Mouse (Mus musculus): ENCODE measurements around the gene Fbxw9. TPM values are rescaled to one million over a fixed set of nuclear protein-coding genes. Genes with fewer than 3 reads are reported as not detected.
A peak's percentile ranks its signal among the peaks of the same experiment; 100 is the strongest.

The Fbxw9 gene
- total and polyA plus RNA-seq, 3 experiments = 10.6 to 13.9 TPM; not detected in 1

DNA sequence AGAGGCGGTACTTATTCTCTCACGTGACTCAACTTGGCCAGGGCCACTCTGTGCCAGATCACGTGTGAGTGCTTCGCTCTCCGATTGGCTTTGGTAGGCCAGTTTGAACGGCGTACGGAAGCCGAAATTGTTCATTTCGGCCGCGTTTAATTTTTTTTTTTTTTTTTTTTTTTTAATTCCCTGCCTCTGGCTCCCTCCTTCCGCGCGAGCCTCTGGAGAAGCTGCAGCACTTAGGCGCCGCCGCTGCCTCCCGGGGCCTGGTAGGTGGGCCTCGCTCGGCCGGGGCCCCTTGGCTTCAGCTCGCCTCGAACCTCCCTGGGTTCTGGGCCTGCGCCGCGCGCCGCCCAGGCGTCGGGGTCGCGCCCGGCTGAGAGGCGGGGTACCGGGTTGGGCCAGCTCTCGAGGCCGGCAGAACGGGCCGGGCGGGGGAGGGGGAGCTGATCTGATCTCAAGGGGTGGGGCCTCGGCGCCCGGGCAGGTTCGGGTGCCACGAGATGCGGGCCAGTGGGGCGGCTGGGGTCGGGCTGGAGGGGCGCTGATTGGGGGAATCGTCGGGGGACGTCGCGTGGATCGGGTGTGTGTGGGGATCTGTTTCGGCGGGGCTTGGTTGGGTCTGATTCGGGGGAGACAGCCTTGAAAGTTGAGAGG lies 23.0 kb upstream of the Fbxw9 start, which contains the start of gene Tnpo2:
Gene Tnpo2 (plus strand): TSS at position 198 of the 648 bp plus-strand sequence.
- peak within 1 kb of the TSS; percentile 98 for H3K27ac ChIP-seq (ENCODE audit: control insufficient read depth, low read depth, low read length)
- peak within 1 kb of the TSS; percentile 86 to 88 for H3K4me3 ChIP-seq (ENCODE audit: control insufficient read depth in 1 of 2, insufficient read depth in 1 of 2, low read depth in 2 of 2, low read length in 2 of 2)
- H3K36me3 ChIP-seq (ENCODE audit: control insufficient read depth in 1 of 2, insufficient read depth in 2 of 2, low read length in 2 of 2) = peaks cover 13 to 35% of the 10 kb centered on the region in 2 experiments
- no peaks in the 10 kb centered on the region for H3K9me3 ChIP-seq (replicated peaks; ENCODE audit: insufficient read depth, low read length)
- H3K27me3 ChIP-seq (ENCODE audit: control insufficient read depth in 1 of 2, insufficient read depth in 2 of 2, low read length in 2 of 2) = no peaks in the 10 kb centered on the region
- H3K4me1 ChIP-seq (ENCODE audit: control insufficient read depth in 1 of 2, insufficient read depth in 2 of 2, low read length in 2 of 2) = peaks cover 3 to 15% of the 10 kb centered on the region in 2 experiments
- H3K79me2 ChIP-seq (ENCODE audit: control insufficient read depth, insufficient read depth, low read length, poor library complexity) = peaks cover 52% of the 10 kb centered on the region
- peak within 1 kb of the TSS; percentile 99 for H3K9ac ChIP-seq (ENCODE audit: control insufficient read depth, low read depth, low read length, poor library complexity, severe bottlenecking)
- peak; percentile 99 for DNase-seq (ENCODE audit: low read depth, low spot score)
- TF ChIP-seq JUND (IDR thresholded peaks at IDR 0.05; ENCODE audit: low read depth, low read length) (no peak), MAZ (IDR thresholded peaks at IDR 0.05; ENCODE audit: low read depth, low read length) (no peak), CTCF (IDR thresholded peaks at IDR 0.05 in 2 of 3, conservative IDR thresholded peaks at IDR 0.05 in 1 of 3; ENCODE audit: control insufficient read depth in 1 of 3, insufficient read depth in 1 of 3, low read depth in 2 of 3, low read length in 3 of 3, poor library complexity in 1 of 3, severe bottlenecking in 1 of 3) (no peak), TBP (IDR thresholded peaks at IDR 0.05; ENCODE audit: low read depth, low read length) (no peak), TCF12 (IDR thresholded peaks at IDR 0.05; ENCODE audit: low read depth, low read length) (no peak; the same call in none of the 2 replicates), HCFC1 (IDR thresholded peaks at IDR 0.05; ENCODE audit: low read depth, low read length) (peak; percentile 92), ZNF384 (IDR thresholded peaks at IDR 0.05; ENCODE audit: low read depth, low read length) (peak; percentile 100), MEF2A (IDR thresholded peaks at IDR 0.05; ENCODE audit: extremely low read depth, insufficient replicate concordance, low read depth, low read length, poor library complexity, severe bottlenecking) (no peak), MAFK (IDR thresholded peaks at IDR 0.05; ENCODE audit: borderline replicate concordance, low read depth, low read length) (no peak; the same call in 1 of the 2 replicates), POLR2AphosphoS5 (IDR thresholded peaks at IDR 0.05; ENCODE audit: borderline replicate concordance, low read depth, low read length) (0 out of 2 replicates have a peak, but pooled peaks have one; percentile 62), MYB (IDR thresholded peaks at IDR 0.05; ENCODE audit: low read depth, low read length) (no peak; the same call in 1 of the 2 replicates), KAT2A (conservative IDR thresholded peaks at IDR 0.05; ENCODE audit: low read depth, low read length) (peak; percentile 78), UBTF (IDR thresholded peaks at IDR 0.05; ENCODE audit: borderline replicate concordance, insufficient read depth, low read depth, low read length) (peak; percentile 66; the same call in 1 of the 2 replicates), BHLHE40 (IDR thresholded peaks at IDR 0.05; ENCODE audit: borderline replicate concordance, low read depth, low read length) (peak; percentile 94), E2F4 (IDR thresholded peaks at IDR 0.05; ENCODE audit: borderline replicate concordance, low read depth, low read length) (no peak), EP300 (IDR thresholded peaks at IDR 0.05; ENCODE audit: low read depth in 1 of 2, low read length in 2 of 2) (peak in 1 of 2 experiments; percentile 50; a peak in 2 of 4 replicates), GATA1 (IDR thresholded peaks at IDR 0.05; ENCODE audit: low read depth, low read length) (no peak), ELF1 (IDR thresholded peaks at IDR 0.05; ENCODE audit: low read depth, low read length) (no peak), MAX (IDR thresholded peaks at IDR 0.05; ENCODE audit: low read length) (peak; percentile 97), SMC3 (IDR thresholded peaks at IDR 0.05; ENCODE audit: low read depth, low read length) (no peak), POLR2A (IDR thresholded peaks at IDR 0.05; ENCODE audit: control insufficient read depth in 1 of 2, insufficient read depth in 1 of 2, low read depth in 1 of 2, low read length in 2 of 2, poor library complexity in 1 of 2) (peak; percentile 63 to 90), NELFE (IDR thresholded peaks at IDR 0.05; ENCODE audit: low read depth, low read length) (peak; percentile 72), TAL1 (IDR thresholded peaks at IDR 0.05; ENCODE audit: low read length) (no peak), CHD1 (IDR thresholded peaks at IDR 0.05; ENCODE audit: low read depth, low read length) (no peak), CHD2 (IDR thresholded peaks at IDR 0.05; ENCODE audit: low read length) (no peak; the same call in none of the 2 replicates), RCOR1 (IDR thresholded peaks at IDR 0.05; ENCODE audit: low read depth, low read length) (no peak), MYC (IDR thresholded peaks at IDR 0.05; ENCODE audit: low read depth, low read length) (peak; percentile 96), RAD21 (IDR thresholded peaks at IDR 0.05; ENCODE audit: low read depth, low read length) (no peak), SIN3A (IDR thresholded peaks at IDR 0.05; ENCODE audit: low read length) (peak; percentile 94), MXI1 (IDR thresholded peaks at IDR 0.05; ENCODE audit: low read depth, low read length) (peak; percentile 79), USF2 (IDR thresholded peaks at IDR 0.05; ENCODE audit: borderline replicate concordance in 1 of 2, insufficient read depth in 1 of 2, low read depth in 1 of 2, low read length in 2 of 2) (peak; percentile 94 to 98), NRF1 (IDR thresholded peaks at IDR 0.05; ENCODE audit: insufficient read depth, low read depth, low read length, poor library complexity, severe bottlenecking) (peak; percentile 54; the same call in 1 of the 2 replicates), GABPA (IDR thresholded peaks at IDR 0.05; ENCODE audit: low read depth, low read length) (no peak), ZKSCAN1 (IDR thresholded peaks at IDR 0.05; ENCODE audit: low read depth, low read length) (no peak; the same call in 1 of the 2 replicates), ETS1 (IDR thresholded peaks at IDR 0.05; ENCODE audit: low read depth, low read length) (peak; percentile 29; the same call in 1 of the 2 replicates), ZC3H11A (IDR thresholded peaks at IDR 0.05; ENCODE audit: low read depth, low read length) (no peak)
